Mouse (Mus musculus) kidney, adult 2 months (tissue): ENCODE data around the gene Tmem151a.

ENCODE experiments used
- CTCF ChIP-seq: fragments of 200-500 bp; conservative IDR thresholded peaks from 2 replicates; pipeline ENCODE4 v1.5.1; 2011; ENCODE audit warnings: low read depth, mild to moderate bottlenecking, control low read depth, low read length, moderate library complexity, mixed read lengths; ENCODE audit not compliant: insufficient read depth, insufficient read length
- POLR2A ChIP-seq: fragments of 200-500 bp; IDR thresholded peaks from one replicate; pipeline ENCODE4 v1.6.1; 2011; ENCODE audit warnings: low read depth, low read length, control low read depth

GRCm38 (mm10) chr19:5021416-5021815, 63.9 kb downstream of the Tmem151a start:
- TF ChIP-seq CTCF (no peak), POLR2A (no peak)
